Mouse (Mus musculus) lung, embryonic 14.5 days (tissue): Measurements from ENCODE around the gene Tac2. TPM values are rescaled to one million over a fixed set of nuclear protein-coding genes. Genes with fewer than 3 reads are reported as not detected.

Source experiments
- ATAC-seq: fragments of 200-750 bp; cut with Nextera tagmentation; 2 replicates; pipeline ENCODE4 v1.8.0; 2017; ENCODE audit warnings: mild to moderate bottlenecking, moderate TSS enrichment, moderate library complexity; ENCODE audit not compliant: insufficient read depth
- DNase-seq: peaks from one replicate; pipeline ENCODE4 v3.0.0-alpha.2; 2015
- H3K27ac ChIP-seq: fragments of 300-500 bp; sonication (generic); 2 replicates; pipeline ENCODE4 v1.5.1; 2014; ENCODE audit warnings: low read depth, mild to moderate bottlenecking, moderate library complexity
- H3K27me3 ChIP-seq: fragments of 300-500 bp; sonication (generic); 2 replicates; pipeline ENCODE4 v1.6.1; 2014; ENCODE audit warnings: low read length, control low read depth; ENCODE audit not compliant: insufficient read depth
- H3K36me3 ChIP-seq: fragments of 300-500 bp; sonication (generic); 2 replicates; pipeline ENCODE4 v1.6.1; 2014; ENCODE audit warnings: control low read depth; ENCODE audit not compliant: insufficient read depth
- H3K4me1 ChIP-seq: fragments of 300-500 bp; sonication (generic); 2 replicates; pipeline ENCODE4 v1.6.1; 2014; ENCODE audit warnings: antibody characterized with exemption, control low read depth; ENCODE audit not compliant: insufficient read depth
- H3K4me2 ChIP-seq: fragments of 300-500 bp; sonication (generic); 2 replicates; pipeline ENCODE4 v1.6.1; 2014; ENCODE audit warnings: mild to moderate bottlenecking
- H3K4me3 ChIP-seq: fragments of 300-500 bp; sonication (generic); 2 replicates; pipeline ENCODE4 v1.5.1; 2014; ENCODE audit warnings: low read depth, low read length
- H3K9ac ChIP-seq: fragments of 300-500 bp; sonication (generic); 2 replicates; pipeline ENCODE4 v1.6.1; 2014
- H3K9me3 ChIP-seq: fragments of 300-500 bp; sonication (generic); 2 replicates; pipeline ENCODE4 v1.6.1; 2016; ENCODE audit warnings: low read depth, low read length, control low read depth
- CTCF ChIP-seq: IDR thresholded peaks from 2 replicates; pipeline ENCODE4 v1.5.1; 2016; ENCODE audit warnings: antibody characterized with exemption, low read depth
- WGBS: fragments of 180-500 bp; shearing (Covaris S2); extraction: QIAGEN DNeasy Blood & Tissue Kit; methylation state at CpG from one replicate; pipeline ENCODE4 v1.1.7; 2014; 5-methylcytosine and 5-hydroxymethylcytosine counted together
- polyA plus RNA-seq: library from polyadenylated mRNA; unstranded; fragments of >200 nt; fragmentation: Nextera tagmentation; extraction: Ambion mirVana; gene quantifications from 2 replicates; pipeline ENCODE4 v1.2.1, GENCODE M21; 2014

Tac2 gene
- polyA plus RNA-seq, 1 experiment from 2014 or later, result not detected

DNA sequence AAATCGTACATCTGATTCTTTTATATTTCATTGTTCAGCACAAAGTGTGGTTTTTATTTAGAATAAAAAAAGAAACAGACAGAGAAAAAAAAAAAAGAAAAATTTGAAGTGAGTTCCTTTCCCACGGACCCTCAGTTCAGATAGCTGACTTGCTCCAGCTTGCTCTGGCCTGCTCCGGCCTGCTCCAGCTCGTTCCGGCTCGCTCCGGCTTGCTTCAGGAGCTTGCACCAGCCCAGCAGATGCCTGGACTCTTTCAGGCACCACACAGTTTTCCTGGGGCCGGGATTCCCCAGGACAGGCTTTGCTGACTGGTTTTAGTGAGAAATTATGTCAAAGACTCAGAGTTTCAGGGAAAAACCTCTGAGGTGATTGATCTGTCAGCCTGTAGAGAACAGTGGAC, 23.0 kb downstream of the Tac2 start:
- DNase-seq (no peak), ATAC-seq (no peak)
- peaks cover 60% of the 10 kb centered on the region for H3K36me3 ChIP-seq
- no peak overlapping the region for H3K27ac ChIP-seq
- no peaks in the 10 kb centered on the region for H3K27me3 ChIP-seq
- H3K4me3 ChIP-seq, result no peak overlapping the region
- 89% methylated on average over 8 of the region's 8 CpGs for WGBS
- H3K9ac ChIP-seq, result no peak overlapping the region
- 0 out of 2 replicates have a peak, but pooled peaks cover 5% of the 10 kb centered on the region for H3K4me1 ChIP-seq
- TF ChIP-seq CTCF, result no peak
- H3K9me3 ChIP-seq, result no peaks in the 10 kb centered on the region
- H3K4me2 ChIP-seq, result no peak overlapping the region

DNA sequence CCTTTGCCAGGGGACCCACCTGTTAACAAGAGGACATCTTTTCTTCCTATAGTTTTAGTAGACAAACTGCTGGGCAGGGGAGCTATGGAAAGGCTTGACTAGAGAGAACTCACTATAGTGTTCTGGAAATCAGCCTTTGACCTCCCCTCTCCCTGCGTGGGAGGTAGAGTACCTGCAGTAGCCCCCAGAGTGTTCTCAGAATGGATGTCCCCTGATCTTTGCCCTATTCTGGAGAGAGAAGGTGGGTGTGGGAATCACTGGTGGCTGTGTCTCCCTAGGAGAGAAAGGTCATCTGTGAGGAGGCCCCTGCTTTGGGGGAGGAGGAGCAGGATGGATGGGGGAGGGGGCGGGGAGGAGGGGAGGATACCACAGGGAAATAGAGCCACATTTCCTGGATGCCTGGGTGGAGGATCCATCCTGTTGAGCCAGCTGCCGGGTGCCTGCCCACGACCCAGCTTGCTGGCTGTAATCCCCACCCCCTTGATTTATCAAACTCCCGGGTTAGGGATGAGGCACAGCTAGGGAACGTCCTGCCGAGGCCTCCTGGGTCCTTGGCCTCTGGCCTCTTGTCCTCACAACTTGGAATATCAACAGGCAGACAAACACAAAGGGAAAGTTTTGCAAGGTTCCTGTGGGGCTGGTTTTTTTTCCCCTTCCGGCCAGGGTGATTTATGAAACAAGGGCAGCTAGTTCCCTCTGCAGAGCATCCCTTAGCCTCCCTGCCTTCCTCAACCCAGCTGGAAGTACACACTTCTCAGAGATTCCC, 24.8 kb downstream of the Tac2 start:
- 7% methylated on average over 7 of the region's 8 CpGs for WGBS

DNA sequence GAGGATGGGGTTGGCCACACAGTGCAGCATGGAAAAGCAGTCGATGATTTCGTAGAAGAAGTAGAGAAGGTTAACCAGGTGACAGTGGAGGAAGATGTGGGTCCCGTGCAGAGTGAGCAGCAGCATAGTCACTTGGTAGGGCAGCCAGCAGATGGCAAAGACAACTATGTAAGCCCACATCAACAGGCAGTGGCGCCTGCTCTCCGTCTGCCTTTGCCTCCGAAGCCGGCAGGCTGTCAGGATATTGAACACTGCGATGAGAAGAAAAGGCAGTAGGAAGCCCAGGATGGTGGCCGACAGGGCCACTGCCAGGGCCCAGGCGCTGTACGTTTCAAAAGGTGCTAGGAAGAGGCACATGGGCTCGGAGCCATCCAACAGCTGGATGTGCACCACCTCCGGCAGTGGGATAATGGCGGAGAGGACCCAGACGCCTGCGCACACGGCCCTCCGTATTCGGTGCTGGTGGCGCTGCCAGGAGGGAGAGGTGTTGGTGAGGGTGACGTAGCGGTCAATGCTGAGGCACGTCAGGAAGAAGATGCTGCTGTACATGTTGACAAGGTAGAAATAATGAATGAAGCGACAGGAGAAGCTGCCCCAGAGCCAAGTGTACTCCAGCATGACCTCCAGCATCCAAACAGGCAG, 26.0 kb downstream of the Tac2 start:
- Histone ChIP-seq H3K9me3 (no peaks in the 10 kb centered on the region), H3K27ac (0 out of 2 replicates have a peak overlapping the region, but pooled peaks have one; percentile 18), H3K27me3 (no peaks in the 10 kb centered on the region), H3K4me2 (peak overlapping the region; percentile 54), H3K9ac (no peak overlapping the region; the same call in 1 of the 2 replicates), H3K4me1 (0 out of 2 replicates have a peak, but pooled peaks cover 5% of the 10 kb centered on the region), H3K4me3 (peak overlapping the region; percentile 24), H3K36me3 (peaks cover 30% of the 10 kb centered on the region)
- DNase-seq, result no peak
- ATAC-seq, result no peak
- WGBS, result 49% methylated on average over 24 of the region's 24 CpGs
- TF ChIP-seq CTCF, result no peak

More for the DNA sequence above, 24.8 kb downstream of the Tac2 start:
- H3K9me3 ChIP-seq, result no peaks in the 10 kb centered on the region
- H3K4me1 ChIP-seq, result 0 out of 2 replicates have a peak, but pooled peaks cover 5% of the 10 kb centered on the region
- peak overlapping the region; percentile 54; the same call in 1 of the 2 replicates for H3K4me2 ChIP-seq
- DNase-seq (peak; percentile 61), ATAC-seq (peak; percentile 60; the same call in 1 of the 2 replicates)
- 0 out of 2 replicates have a peak overlapping the region, but pooled peaks have one; percentile 24 for H3K4me3 ChIP-seq
- no peak overlapping the region for H3K9ac ChIP-seq
- no peak for TF ChIP-seq CTCF
- no peak overlapping the region for H3K27ac ChIP-seq
- H3K27me3 ChIP-seq, result no peaks in the 10 kb centered on the region
- peaks cover 42% of the 10 kb centered on the region for H3K36me3 ChIP-seq

DNA sequence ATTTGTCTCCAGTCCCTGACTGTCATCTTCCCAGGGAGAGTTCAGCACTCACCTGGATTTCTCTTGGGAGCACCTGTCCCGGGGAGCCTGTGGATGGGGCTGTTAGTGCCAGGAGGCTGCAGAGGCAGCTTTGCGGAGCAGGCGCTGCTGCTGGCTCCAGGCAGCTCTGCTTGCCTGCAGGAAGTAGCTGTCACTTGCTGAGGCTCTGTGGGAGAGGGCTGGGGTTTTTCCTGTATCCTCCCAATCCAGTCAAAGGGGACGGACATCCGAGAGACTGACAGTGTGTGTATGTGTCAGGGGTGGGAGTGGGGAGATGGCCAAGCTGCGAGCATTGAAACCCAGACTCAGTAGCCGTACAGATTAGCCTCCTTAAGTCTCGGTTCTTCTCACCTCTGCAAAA, 27.3 kb downstream of the Tac2 start, which contains the start of gene Gpr182:
TSS of gene Gpr182 (minus strand) at position 185 of the 400 bp plus-strand sequence.
- ATAC-seq (peak; percentile 51; the same call in 1 of the 2 replicates), DNase-seq (peak; percentile 61)
- 27% methylated on average over 8 of the region's 8 CpGs for WGBS
- Histone ChIP-seq H3K4me2 (peak within 1 kb of the TSS; percentile 54), H3K9ac (no peak within 1 kb of the TSS), H3K27me3 (no peaks in the 10 kb centered on the region), H3K9me3 (no peaks in the 10 kb centered on the region), H3K36me3 (peaks cover 18% of the 10 kb centered on the region), H3K4me1 (0 out of 2 replicates have a peak, but pooled peaks cover 5% of the 10 kb centered on the region), H3K27ac (no peak within 1 kb of the TSS), H3K4me3 (peak within 1 kb of the TSS; percentile 24)
- TF ChIP-seq CTCF, result no peak

DNA sequence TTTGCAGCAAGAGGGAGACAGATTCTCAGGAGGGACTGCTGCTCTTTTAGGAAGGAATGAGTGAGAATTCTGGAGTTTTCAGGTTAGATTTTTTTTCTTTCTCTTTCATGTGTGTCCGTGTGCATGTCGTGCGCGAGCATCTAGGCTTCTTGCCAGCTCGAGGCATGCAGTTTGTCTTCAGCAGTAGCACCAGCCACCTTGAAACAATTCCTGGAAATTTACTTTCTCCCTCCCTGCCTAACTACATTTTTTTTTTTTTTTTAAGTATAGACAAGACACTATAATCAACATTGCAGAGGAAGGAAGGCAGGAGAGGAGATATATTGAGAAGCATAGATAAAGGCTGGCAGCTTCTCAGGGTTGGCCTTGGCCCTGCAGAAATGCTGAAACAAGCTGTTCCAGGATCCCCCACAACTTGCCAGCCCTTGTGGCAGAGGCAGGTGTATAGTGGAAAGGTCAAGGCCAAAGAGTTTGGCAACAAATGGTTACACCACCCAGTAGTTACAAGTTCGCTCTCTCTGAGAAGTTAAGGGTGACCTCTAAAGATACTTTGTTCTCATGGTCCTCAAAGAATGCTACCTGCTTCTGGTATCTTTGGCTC, 30.4 kb downstream of the Tac2 start:
- H3K4me3 ChIP-seq, result no peak overlapping the region
- no peak overlapping the region for H3K9ac ChIP-seq
- ATAC-seq (no peak), DNase-seq (peak; percentile 59)
- H3K4me2 ChIP-seq, result no peak overlapping the region
- H3K27ac ChIP-seq, result no peak overlapping the region
- WGBS, result 50% methylated on average over 6 of the region's 6 CpGs
- H3K4me1 ChIP-seq, result no peaks in the 10 kb centered on the region
- TF ChIP-seq CTCF, result no peak
- H3K9me3 ChIP-seq, result no peaks in the 10 kb centered on the region
- H3K36me3 ChIP-seq, result no peaks in the 10 kb centered on the region
- H3K27me3 ChIP-seq, result no peaks in the 10 kb centered on the region

DNA sequence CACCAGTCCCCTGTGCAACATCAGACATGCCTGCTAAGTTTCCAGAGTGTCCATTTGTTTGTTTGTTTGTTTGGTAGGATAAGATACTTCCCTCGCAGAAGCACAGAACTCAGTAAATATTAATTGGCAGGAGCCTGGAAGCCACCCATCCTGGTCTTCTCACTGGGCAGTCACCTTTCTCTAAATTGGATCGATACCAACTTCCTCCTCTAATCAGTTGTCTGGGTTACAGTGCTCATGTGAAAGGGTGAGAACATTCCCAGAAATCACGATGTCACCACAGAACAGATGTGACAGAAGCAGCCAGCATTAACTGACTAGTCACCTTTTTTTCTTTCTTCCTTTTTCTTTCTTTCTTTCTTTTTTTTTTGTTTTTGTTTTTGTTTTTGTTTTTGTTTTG, 31.0 kb downstream of the Tac2 start:
- H3K36me3 ChIP-seq, result no peaks in the 10 kb centered on the region
- no peak overlapping the region for H3K4me3 ChIP-seq
- no peak for ATAC-seq
- TF ChIP-seq CTCF, result no peak
- no peaks in the 10 kb centered on the region for H3K4me1 ChIP-seq
- DNase-seq, result no peak
- H3K9ac ChIP-seq, result no peak overlapping the region
- H3K27me3 ChIP-seq, result no peaks in the 10 kb centered on the region
- no peak overlapping the region for H3K4me2 ChIP-seq
- WGBS, result 51% methylated on average over 3 of the region's 3 CpGs
- no peaks in the 10 kb centered on the region for H3K9me3 ChIP-seq
- no peak overlapping the region for H3K27ac ChIP-seq
